Mouse (Mus musculus) heart, embryonic 16.5 days (tissue): ENCODE data around the gene Ak7. TPM values are rescaled to one million over a fixed set of nuclear protein-coding genes. Genes with fewer than 3 reads are reported as not detected.

ENCODE experiments used
- ATAC-seq: fragments of 200-750 bp; cut with Nextera tagmentation; replicated peaks from 2 replicates; pipeline ENCODE4 v1.8.0; 2017; ENCODE audit warnings: moderate number of reproducible peaks; ENCODE audit not compliant: insufficient read depth, low FRiP score; ENCODE audit errors: extremely low read depth
- H3K27ac ChIP-seq: fragments of 300-500 bp; sonication (generic); 2 replicates; pipeline ENCODE4 v1.5.1; 2014; ENCODE audit warnings: mild to moderate bottlenecking, low read length, control low read depth, moderate library complexity
- H3K27me3 ChIP-seq: fragments of 300-500 bp; sonication (generic); 2 replicates; pipeline ENCODE4 v1.6.1; 2014; ENCODE audit warnings: low read length, mixed read lengths; ENCODE audit not compliant: control insufficient read depth, insufficient read depth
- H3K36me3 ChIP-seq: fragments of 300-500 bp; sonication (generic); 2 replicates; pipeline ENCODE4 v1.6.1; 2014; ENCODE audit not compliant: control insufficient read depth, insufficient read depth
- H3K4me1 ChIP-seq: fragments of 300-500 bp; sonication (generic); 2 replicates; pipeline ENCODE4 v1.6.1; 2014; ENCODE audit warnings: low read length, mixed read lengths; ENCODE audit not compliant: control insufficient read depth, insufficient read depth
- H3K4me2 ChIP-seq: fragments of 300-500 bp; sonication (generic); 2 replicates; pipeline ENCODE4 v1.6.1; 2014; ENCODE audit warnings: low read depth, mild to moderate bottlenecking, control low read depth, low read length
- H3K4me3 ChIP-seq: fragments of 300-500 bp; sonication (generic); 2 replicates; pipeline ENCODE4 v1.5.1; 2014; ENCODE audit warnings: mild to moderate bottlenecking, control low read depth, low read length
- H3K9ac ChIP-seq: fragments of 300-500 bp; sonication (generic); 2 replicates; pipeline ENCODE4 v1.6.1; 2014; ENCODE audit warnings: low read length, control low read depth
- H3K9me3 ChIP-seq: fragments of 300-500 bp; sonication (generic); replicated peaks from 2 replicates; pipeline ENCODE4 v1.6.1; 2016; ENCODE audit warnings: low read length; ENCODE audit not compliant: control insufficient read depth
- WGBS: fragments of 180-500 bp; shearing (Covaris S2); extraction: QIAGEN DNeasy Blood & Tissue Kit; methylation state at CpG from one replicate; pipeline ENCODE4 v1.1.7; 2014; 5-methylcytosine and 5-hydroxymethylcytosine counted together
- polyA plus RNA-seq: library from polyadenylated mRNA; unstranded; fragments of >200 nt; fragmentation: Nextera tagmentation; extraction: Ambion mirVana; gene quantifications from 2 replicates; pipeline ENCODE4 v1.2.1, GENCODE M21; 2015

The Ak7 gene
- polyA plus RNA-seq, 1 experiment from 2014 or later: 0.56 TPM

GRCm38 (mm10) chr12:105825266-105825665 lies 119.5 kb downstream of the Ak7 start:
- no peak overlapping the region for H3K4me2 ChIP-seq
- ATAC-seq: no peak
- no peak overlapping the region for H3K4me3 ChIP-seq
- H3K4me1 ChIP-seq: no peaks in the 10 kb centered on the region
- H3K27ac ChIP-seq: no peak overlapping the region
- H3K9me3 ChIP-seq: no peaks in the 10 kb centered on the region
- WGBS: 93% methylated on average over 4 of the region's 4 CpGs
- no peaks in the 10 kb centered on the region for H3K27me3 ChIP-seq
- peaks cover 66% of the 10 kb centered on the region for H3K36me3 ChIP-seq
- no peak overlapping the region for H3K9ac ChIP-seq

Other genes starting within 250 kb of the Ak7 start
- gene Bdkrb2, start 142.8 kb upstream of the Ak7 start, polyA plus RNA-seq: 1.2 and 1.4 TPM in 2 replicates
- not detected in 2 replicates for gene Bdkrb1, start 102.9 kb upstream of the Ak7 start, polyA plus RNA-seq
- gene Gskip, start 21.1 kb upstream of the Ak7 start, polyA plus RNA-seq: 19.8 and 21.4 TPM in 2 replicates
- gene Atg2b, start 20.8 kb upstream of the Ak7 start, polyA plus RNA-seq: 7.5 and 9.1 TPM in 2 replicates
- 138 and 166 TPM in 2 replicates for gene Papola, start 78.7 kb downstream of the Ak7 start, polyA plus RNA-seq